In the genomic region with DNA sequence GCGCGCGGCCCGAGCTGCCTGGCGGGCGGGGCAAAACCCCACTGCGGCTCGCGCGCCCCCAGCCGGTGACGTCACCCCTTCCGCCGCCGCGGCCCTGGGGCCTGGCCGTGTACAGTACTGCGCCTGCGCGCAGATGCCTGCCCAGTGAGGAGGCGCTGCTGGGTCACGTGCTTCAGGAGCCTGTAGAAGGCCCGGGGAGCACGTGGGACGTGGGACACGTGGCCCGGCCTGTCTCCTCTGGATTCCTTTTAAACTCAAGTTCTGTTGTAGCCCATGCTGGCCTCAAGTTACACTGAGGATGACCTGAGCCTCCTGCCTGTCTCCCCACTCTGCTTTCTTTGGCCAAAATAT, we compare ENCODE assay signal across 8 mouse cellular contexts. TPM values are rescaled to one million over a fixed set of nuclear protein-coding genes. Genes with fewer than 3 reads are reported as not detected.
DNase-seq lines count a peak whose midpoint lies in the region; ATAC-seq lines count a peak whose summit lies in the region.

A gene (minus strand): TSS at position 82 of the 351 bp plus-strand sequence.

- peaks cover 35% of the 10 kb centered on the region for H3K27me3 ChIP-seq in forebrain, embryonic 12.5 days
- peaks cover 17% of the 10 kb centered on the region for H3K27me3 ChIP-seq in heart, embryonic 16.5 days (ENCODE audit: control insufficient read depth, insufficient read depth, low read length)
- H3K27me3 ChIP-seq in liver, embryonic 13.5 days, result peaks cover 75% of the 10 kb centered on the region
- peaks cover 26% of the 10 kb centered on the region for H3K27me3 ChIP-seq in stomach, embryonic 15.5 days (replicated peaks)

- no peaks in the 10 kb centered on the region for H3K9me3 ChIP-seq in forebrain, embryonic 12.5 days
- 0 out of 2 replicates have a peak, but pooled peaks cover 4% of the 10 kb centered on the region for H3K9me3 ChIP-seq in heart, embryonic 16.5 days (replicated peaks; ENCODE audit: control insufficient read depth, low read length)
- H3K9me3 ChIP-seq in liver, embryonic 13.5 days (replicated peaks), result no peaks in the 10 kb centered on the region
- no peaks in the 10 kb centered on the region for H3K9me3 ChIP-seq in stomach, embryonic 15.5 days

- peak; percentile 62 for ATAC-seq in CD4-positive, CD25-positive, alpha-beta regulatory T cell, adult 4 months
- ATAC-seq in forebrain, embryonic 12.5 days (ENCODE audit: low FRiP score), result peak; percentile 89
- peak; percentile 87 for ATAC-seq in heart, embryonic 16.5 days (replicated peaks; ENCODE audit: extremely low read depth, insufficient read depth, low FRiP score)
- peak; percentile 53 for ATAC-seq in liver, embryonic 13.5 days (ENCODE audit: low read depth)
- peak; percentile 85 for ATAC-seq in stomach, embryonic 15.5 days (ENCODE audit: insufficient read depth, low FRiP score, low read depth)

- no peak within 1 kb of the TSS for H3K27ac ChIP-seq in brown adipose tissue, adult 24 weeks (replicated peaks; ENCODE audit: low read depth, low read length)
- peak within 1 kb of the TSS; percentile 96 for H3K27ac ChIP-seq in forebrain, embryonic 12.5 days
- peak within 1 kb of the TSS; percentile 22; the same call in 1 of the 2 replicates for H3K27ac ChIP-seq in heart, embryonic 16.5 days (ENCODE audit: low read length)
- no peak within 1 kb of the TSS for H3K27ac ChIP-seq in liver, embryonic 13.5 days
- H3K27ac ChIP-seq in stomach, embryonic 15.5 days, result peak within 1 kb of the TSS; percentile 78

- no peaks in the 10 kb centered on the region for H3K36me3 ChIP-seq in forebrain, embryonic 12.5 days (replicated peaks)
- H3K36me3 ChIP-seq in heart, embryonic 16.5 days (ENCODE audit: control insufficient read depth, insufficient read depth), result no peaks in the 10 kb centered on the region
- no peaks in the 10 kb centered on the region for H3K36me3 ChIP-seq in liver, embryonic 13.5 days
- H3K36me3 ChIP-seq in stomach, embryonic 15.5 days, result no peaks in the 10 kb centered on the region

- DNase-seq in kidney, postnatal 25 days, result peak; percentile 84 to 94
- DNase-seq in liver, embryonic 13.5 days, result peak; percentile 69
- DNase-seq in natural killer cell, adult 2 months (ENCODE audit: low spot score in 2 of 2), result peak; percentile 92 to 93

- H3K4me1 ChIP-seq in brown adipose tissue, adult 24 weeks (ENCODE audit: control insufficient read depth, insufficient read depth, insufficient read length, low read length), result peaks cover 2% of the 10 kb centered on the region; the same call in 1 of the 2 replicates
- peaks cover 54% of the 10 kb centered on the region for H3K4me1 ChIP-seq in forebrain, embryonic 12.5 days
- H3K4me1 ChIP-seq in heart, embryonic 16.5 days (ENCODE audit: control insufficient read depth, insufficient read depth, low read length), result peaks cover 33% of the 10 kb centered on the region
- peaks cover 48% of the 10 kb centered on the region for H3K4me1 ChIP-seq in liver, embryonic 13.5 days (replicated peaks)
- H3K4me1 ChIP-seq in stomach, embryonic 15.5 days, result peaks cover 49% of the 10 kb centered on the region

- H3K4me2 ChIP-seq in forebrain, embryonic 12.5 days, result peak within 1 kb of the TSS; percentile 98
- H3K4me2 ChIP-seq in heart, embryonic 16.5 days (ENCODE audit: low read depth, low read length), result peak within 1 kb of the TSS; percentile 87
- peak within 1 kb of the TSS; percentile 73 for H3K4me2 ChIP-seq in liver, embryonic 13.5 days
- H3K4me2 ChIP-seq in stomach, embryonic 15.5 days, result peak within 1 kb of the TSS; percentile 98

- under 1% methylated on average over 27 of the region's 27 CpGs for WGBS in forebrain, embryonic 12.5 days
- 0% methylated on average over 21 of the region's 27 CpGs for WGBS in heart, embryonic 16.5 days
- under 1% methylated on average over 27 of the region's 27 CpGs for WGBS in liver, embryonic 13.5 days (ENCODE audit: insufficient replicate concordance)
- WGBS in stomach, embryonic 15.5 days, result 0% methylated on average over 27 of the region's 27 CpGs

- peak within 1 kb of the TSS; percentile 99 for H3K9ac ChIP-seq in forebrain, embryonic 12.5 days
- peak within 1 kb of the TSS; percentile 84 for H3K9ac ChIP-seq in heart, embryonic 16.5 days (ENCODE audit: low read length)
- H3K9ac ChIP-seq in liver, embryonic 13.5 days, result peak within 1 kb of the TSS; percentile 60
- H3K9ac ChIP-seq in stomach, embryonic 15.5 days, result peak within 1 kb of the TSS; percentile 80

- H3K4me3 ChIP-seq in brown adipose tissue, adult 24 weeks (ENCODE audit: insufficient read depth, low read depth, low read length), result peak within 1 kb of the TSS; percentile 63
- peak within 1 kb of the TSS; percentile 88 for H3K4me3 ChIP-seq in forebrain, embryonic 12.5 days (replicated peaks)
- peak within 1 kb of the TSS; percentile 72 for H3K4me3 ChIP-seq in heart, embryonic 16.5 days (ENCODE audit: low read length)
- peak within 1 kb of the TSS; percentile 58 for H3K4me3 ChIP-seq in liver, embryonic 13.5 days (replicated peaks)
- H3K4me3 ChIP-seq in stomach, embryonic 15.5 days (replicated peaks), result peak within 1 kb of the TSS; percentile 73

RNA-seq across cellular contexts. Expression of the gene that starts here (rescaled TPM):
- polyA plus RNA-seq in CD4-positive, CD25-positive, alpha-beta regulatory T cell, adult 4 months (2017; shearing (Covaris generic)), result 1 to 10 TPM; 5.5 to 8.9 TPM
- 10.3 and 10.7 TPM in 2 replicates for polyA plus RNA-seq in brown adipose tissue, adult 24 weeks (2012; ENCODE audit: insufficient read depth, insufficient read length, missing spikeins)
- polyA plus RNA-seq in forebrain, embryonic 12.5 days (2016; fragmentation: Nextera tagmentation; extraction: Ambion mirVana), result 330 and 331 TPM in 2 replicates
- polyA plus RNA-seq in heart, embryonic 16.5 days (2015; fragmentation: Nextera tagmentation; extraction: Ambion mirVana), result 33.9 and 39.7 TPM in 2 replicates
- polyA plus RNA-seq in liver, embryonic 13.5 days (2015; fragmentation: Nextera tagmentation; extraction: Ambion mirVana), result 6.2 and 7.6 TPM in 2 replicates
- polyA plus RNA-seq in stomach, embryonic 15.5 days (2015; fragmentation: Nextera tagmentation; extraction: Ambion mirVana), result 71.8 and 81.2 TPM in 2 replicates

Comparison
In these comparisons a context has a peak if more than half of its experiments do, and no peak if none do; other contexts are left out.
1. H3K27ac ChIP-seq: peak in forebrain, embryonic 12.5 days (single experiment), heart, embryonic 16.5 days (single experiment) and stomach, embryonic 15.5 days (single experiment); none in brown adipose tissue, adult 24 weeks (single experiment) and liver, embryonic 13.5 days (single experiment).
2. Peak in every context shown above with its lines, with median percentiles within 50 percentile points of each other: ATAC-seq, H3K4me3 ChIP-seq, H3K4me2 ChIP-seq, H3K9ac ChIP-seq and DNase-seq.